Comparison of ENCODE assay signal across 25 mouse cellular contexts in genomic region chr16:10536323-10536722, GRCm38 (mm10). TPM values are rescaled to one million over a fixed set of nuclear protein-coding genes. Genes with fewer than 3 reads are reported as not detected.
DNase-seq lines count a peak whose midpoint lies in the region; TF ChIP-seq lines count a peak whose summit lies in the region.
"Had no signal": no experiment of that assay in that cellular context is flagged by ENCODE, and none has a peak within 500 bp of the region (broad histone marks: within the 10 kb centered on the region; RNA-seq: fewer than 3 reads in every experiment).

No protein-coding gene starts in this region.

- H3K4me1 ChIP-seq in liver, adult 2 months (ENCODE audit: control insufficient read depth, insufficient read depth, low read length), result peaks cover 55% of the 10 kb centered on the region

- no peak for TF ChIP-seq CTCF in liver, adult 2 months (IDR thresholded peaks at IDR 0.05; ENCODE audit: low read depth, low read length)

- H3K36me3 ChIP-seq in liver, adult 2 months (ENCODE audit: control insufficient read depth, insufficient read depth, low read length), result no peaks in the 10 kb centered on the region; the same call in 1 of the 2 replicates

- TF ChIP-seq POLR2A in liver, adult 2 months (IDR thresholded peaks at IDR 0.05; ENCODE audit: extremely low read depth, insufficient read depth, low read length), result no peak

- H3K27ac ChIP-seq in liver, adult 2 months (replicated peaks; ENCODE audit: insufficient read depth, low read depth, low read length), result no peak overlapping the region
- H3K27ac ChIP-seq: forebrain, embryonic 10.5 days; forebrain, embryonic 13.5 days; hindbrain, embryonic 10.5 days; hindbrain, embryonic 13.5 days had no signal

- no peaks in the 10 kb centered on the region for H3K27me3 ChIP-seq in liver, adult 2 months (ENCODE audit: control insufficient read depth, insufficient read depth, low read length)
- H3K27me3 ChIP-seq: CH12.LX; forebrain, embryonic 13.5 days; heart, embryonic 12.5 days; heart, embryonic 15.5 days; hindbrain, embryonic 13.5 days; Patski had no signal

- 15% methylated on average over 5 of the region's 5 CpGs for WGBS in liver, adult 2 months

- peaks cover 45% of the 10 kb centered on the region; the same call in 1 of the 2 replicates for H3K79me2 ChIP-seq in liver, adult 2 months (ENCODE audit: control insufficient read depth, insufficient read depth, low read length)

- H3K4me3 ChIP-seq in liver, adult 2 months (ENCODE audit: insufficient read depth, low read depth, low read length), result no peak overlapping the region
- H3K4me3 ChIP-seq: forebrain, embryonic 10.5 days; forebrain, embryonic 13.5 days; heart, embryonic 12.5 days; heart, embryonic 15.5 days; hindbrain, embryonic 10.5 days; hindbrain, embryonic 13.5 days had no signal

- no peak overlapping the region for H3K9ac ChIP-seq in liver, adult 2 months (ENCODE audit: low read depth, low read length)
- H3K9ac ChIP-seq: forebrain, embryonic 13.5 days; heart, embryonic 12.5 days; heart, embryonic 15.5 days; hindbrain, embryonic 13.5 days had no signal

- peak; percentile 45 for DNase-seq in liver, adult 2 months (ENCODE audit: extremely low read depth, low read depth, low spot score)
- no peak for DNase-seq in liver
- peak; percentile 20 for DNase-seq in thymus, postnatal 25 days
- no peak for DNase-seq in thymus, postnatal 0 days (ENCODE audit: low spot score)
- peak; percentile 21 for DNase-seq in T-cell, adult 2 months (ENCODE audit: low spot score)
- no peak for DNase-seq in cerebellum, adult 8-10 months
- no peak for DNase-seq in left cerebral cortex, adult 8-10 months (ENCODE audit: low spot score in 2 of 2)
- DNase-seq: adrenal gland, adult 2 months; adrenal gland, postnatal 14 days; cerebellum, adult 11-12 months; cerebellum, adult 9-10 months; cerebellum, postnatal 14 days; gastrocnemius, postnatal 25 days; heart, postnatal 10 days; heart, postnatal 36 days had no signal

RNA-seq across cellular contexts. Expression of gene Dexi, which starts 6.5 kb away (rescaled TPM):
- 8.9 and 12.3 TPM in 2 replicates for total RNA-seq in liver, adult 2 months (2014; rRNA removed)
- polyA plus RNA-seq in liver, adult 2 months (2012; rRNA removed), result 70.0 and 99.8 TPM in 2 replicates
- polyA plus RNA-seq in thymus, postnatal 0 days (2015; fragmentation: Nextera tagmentation; extraction: Ambion mirVana), result 27.0 and 35.2 TPM in 2 replicates
- total RNA-seq in left cerebral cortex, adult 8-10 months (2022), result 10 to 100 TPM; 59.8 to 63.5 (median 62.6) TPM

RNA-seq across cellular contexts. Expression of gene Clec16a, which starts 8.8 kb away (rescaled TPM):
- total RNA-seq in liver, adult 2 months (2014; rRNA removed), result 11.6 and 13.4 TPM in 2 replicates
- 8.5 and 9.8 TPM in 2 replicates for polyA plus RNA-seq in liver, adult 2 months (2012; rRNA removed)
- polyA plus RNA-seq in thymus, postnatal 0 days (2015; fragmentation: Nextera tagmentation; extraction: Ambion mirVana), result 38.5 and 50.7 TPM in 2 replicates
- total RNA-seq in left cerebral cortex, adult 8-10 months (2022), result 10 to 100 TPM; 89.8 to 97.2 (median 91.2) TPM

RNA-seq across cellular contexts. Expression of gene Ciita, which starts 56.5 kb away (rescaled TPM):
- total RNA-seq in liver, adult 2 months (2014; rRNA removed), result 1.0 and 2.2 TPM in 2 replicates
- polyA plus RNA-seq in liver, adult 2 months (2012; rRNA removed), result 0.51 and 1.1 TPM in 2 replicates
- polyA plus RNA-seq in thymus, postnatal 0 days (2015; fragmentation: Nextera tagmentation; extraction: Ambion mirVana), result 21.1 and 22.6 TPM in 2 replicates
- total RNA-seq in left cerebral cortex, adult 8-10 months (2022), result under 1 TPM in 3 of 4 experiments, not detected in 1; 0.25 to 0.42 (median 0.26) TPM
- polyA plus RNA-seq: C2C12, G1E had no signal

Comparison
In these comparisons a context has a peak if more than half of its experiments do, and no peak if none do; other contexts are left out.
1. DNase-seq: peak in liver, adult 2 months (single experiment), thymus, postnatal 25 days (single experiment) and T-cell, adult 2 months (single experiment); none in liver (single experiment), thymus, postnatal 0 days (single experiment), cerebellum, adult 8-10 months (single experiment) and left cerebral cortex, adult 8-10 months (0 of 2).